Mouse (Mus musculus) adrenal gland, postnatal 10 days (tissue): ENCODE results near the gene Pllp. TPM values are rescaled to one million over a fixed set of nuclear protein-coding genes. Genes with fewer than 3 reads are reported as not detected.

ENCODE experiments used
- DNase-seq: peaks from one replicate; pipeline ENCODE4 v3.0.0; 2021; ENCODE audit warnings: mixed read lengths
- long read RNA-seq, 2 experiments: library from polyadenylated mRNA; stranded (forward); transcript quantifications; one replicate each; pipeline ENCODE4 v2.0.0; 2021
- total RNA-seq, 2 experiments: library from RNA; stranded (reverse); gene quantifications; 2 replicates each; pipeline ENCODE4 v1.2.3; 2021

Gene Pllp
- 1 to 10 TPM; 2.0 to 3.9 TPM for total RNA-seq
- long read RNA-seq, experiment 1, partial matches to known transcripts: 0 of 2 reads
- long read RNA-seq, experiment 1, other reads (novel, unspliced or antisense): 0 of 2 reads
- long read RNA-seq, experiment 2, partial matches to known transcripts: 0 of 2 reads
- long read RNA-seq, experiment 2, other reads (novel, unspliced or antisense): 0 of 2 reads

DNA sequence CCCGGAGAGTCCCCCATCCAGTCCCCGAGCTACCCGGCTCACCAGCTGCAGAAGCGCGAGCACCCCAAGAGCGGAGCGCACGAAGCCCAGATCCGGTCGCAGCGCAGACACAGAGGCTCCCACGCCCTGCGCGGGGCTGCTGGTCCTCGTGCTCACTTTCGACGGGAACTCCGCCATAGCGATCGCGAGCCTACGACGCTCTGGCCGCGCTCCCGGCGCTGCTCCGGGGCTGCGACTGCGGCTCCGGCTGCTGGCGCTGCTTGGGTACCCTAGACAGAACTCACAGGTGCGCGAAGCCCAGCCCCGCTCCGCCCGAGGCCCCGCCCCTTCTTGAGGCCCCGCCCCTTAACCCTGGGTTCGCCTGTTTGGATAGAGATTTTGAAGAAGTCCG lies at the start of gene Pllp:
Gene Pllp, minus strand, starts transcription at position 285 of the 391 bp plus-strand sequence.
- peak; percentile 67 for DNase-seq

DNA sequence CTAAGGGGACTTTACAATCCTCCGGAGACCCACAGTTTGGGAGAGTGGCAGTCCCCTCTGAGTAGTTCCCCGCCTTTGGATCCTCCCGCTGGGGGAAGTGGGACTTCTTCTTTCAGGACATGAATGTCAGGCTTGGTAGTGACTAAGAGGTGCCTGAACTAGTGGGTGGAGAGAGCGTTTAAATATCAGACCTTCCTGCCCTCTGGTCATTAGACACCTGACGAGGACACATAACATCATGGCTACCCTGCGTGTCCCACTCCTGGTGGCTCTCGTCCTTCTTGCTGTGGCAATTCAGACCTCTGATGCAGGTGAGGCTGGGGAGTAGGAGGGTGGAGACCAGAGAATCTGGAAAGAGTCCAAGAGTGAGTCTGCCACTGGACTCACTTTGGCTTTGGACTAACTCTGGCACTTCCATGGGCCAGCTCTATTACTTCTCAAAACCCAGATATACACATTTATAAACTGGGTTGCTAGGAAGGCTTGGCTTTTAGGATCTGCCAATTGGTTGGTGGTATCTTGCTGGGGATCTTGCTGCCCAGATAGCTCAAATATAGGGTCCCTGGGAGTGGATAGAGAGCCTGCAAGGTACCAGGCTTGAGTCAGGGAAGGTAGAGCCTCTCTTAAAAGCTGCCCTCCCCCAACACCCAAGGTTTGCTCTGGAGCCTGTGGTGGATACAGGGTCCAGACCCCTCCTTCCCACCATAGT lies 49.6 kb upstream of the Pllp start, which contains the start of gene Ccl22:
Gene Ccl22, plus strand, starts transcription at position 115 of the 709 bp plus-strand sequence.
- no peak for DNase-seq

DNA sequence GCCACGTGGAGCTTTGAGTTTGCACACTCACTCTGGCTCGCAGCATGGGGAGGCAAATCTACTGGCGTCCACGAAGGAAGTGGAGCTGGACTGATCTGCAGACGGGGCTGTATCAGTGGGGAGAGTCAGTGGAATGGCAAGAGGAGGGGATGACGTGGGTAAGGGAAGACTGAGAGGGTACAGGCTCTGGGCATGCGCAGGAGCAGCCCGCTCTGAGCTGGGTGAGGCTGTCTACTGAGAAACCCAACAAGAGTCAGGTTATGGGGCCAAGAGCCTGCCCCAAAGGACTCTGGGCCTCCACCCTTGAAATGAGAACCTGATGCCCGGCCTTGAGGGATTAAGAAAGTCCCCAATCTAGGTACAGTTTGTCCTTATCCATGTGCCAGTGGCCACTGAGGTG lies 48.9 kb upstream of the Pllp start:
- no peak for DNase-seq

DNA sequence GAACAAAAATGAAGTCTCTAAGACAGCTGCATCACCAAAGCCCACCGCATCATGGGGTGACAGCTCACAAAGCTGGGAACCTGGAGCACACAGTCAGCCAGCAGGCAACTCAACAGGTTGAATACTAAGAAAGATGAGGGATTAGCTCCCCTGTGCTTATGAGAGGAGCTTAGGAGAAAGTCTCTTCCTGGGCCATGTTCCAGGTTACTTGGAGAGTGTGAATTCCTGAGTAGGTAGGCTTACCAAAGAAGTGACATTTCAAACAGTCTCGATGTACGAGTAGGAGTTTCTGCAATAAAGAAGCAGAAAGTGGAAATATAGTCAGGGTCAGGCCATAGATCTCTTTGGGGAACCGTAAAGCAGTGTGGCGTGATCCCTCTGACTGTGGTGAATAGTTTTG lies 48.4 kb upstream of the Pllp start:
- DNase-seq: no peak

GRCm38 (mm10) chr8:94741726-94742125 lies 45.6 kb upstream of the Pllp start:
- no peak for DNase-seq

- DNase-seq: no peak
Observed at GRCm38 (mm10) chr8:94740591-94740990, 44.5 kb upstream of the Pllp start.

- peak; percentile 22 for DNase-seq
Observed at GRCm38 (mm10) chr8:94739829-94740228, 43.8 kb upstream of the Pllp start.

DNA sequence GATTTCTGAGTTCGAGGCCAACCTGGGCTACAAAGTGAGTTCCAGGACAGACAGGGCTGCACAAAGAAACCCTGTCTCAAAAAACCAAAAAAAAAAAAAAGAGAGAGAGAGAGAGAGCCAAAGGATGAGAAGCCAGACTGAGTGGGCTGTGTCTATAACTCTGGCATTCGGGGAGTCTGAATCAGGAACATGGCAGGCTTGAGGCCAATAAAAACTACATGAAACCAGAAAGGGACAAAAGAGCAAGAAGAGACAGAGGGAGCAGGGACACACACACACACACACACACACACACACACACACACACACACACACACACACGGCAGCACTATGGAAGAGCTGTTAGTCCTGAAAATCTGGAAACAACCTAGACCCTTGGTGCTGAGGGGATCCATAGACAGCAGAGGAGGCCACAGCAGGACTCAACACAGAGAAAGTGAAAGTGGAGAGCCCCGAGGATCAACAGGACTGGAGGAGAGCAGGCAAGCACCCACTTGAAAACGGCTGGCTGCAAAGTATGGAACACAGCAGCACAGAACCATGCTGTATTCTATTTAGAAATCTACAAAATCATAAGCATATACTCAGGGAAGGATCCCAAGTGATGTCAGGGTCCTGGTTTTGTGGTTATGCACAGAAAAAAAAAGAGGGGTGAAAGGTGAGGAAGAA lies 39.5 kb upstream of the Pllp start:
- peak; percentile 39 for DNase-seq

GRCm38 (mm10) chr8:94734735-94735350 lies 38.8 kb upstream of the Pllp start:
- DNase-seq: no peak

- no peak for DNase-seq
Observed at GRCm38 (mm10) chr8:94733821-94734465, 37.9 kb upstream of the Pllp start.

- DNase-seq: no peak
Observed at GRCm38 (mm10) chr8:94729301-94729700, 33.2 kb upstream of the Pllp start.

- no peak for DNase-seq
Observed at GRCm38 (mm10) chr8:94725998-94726397, 29.9 kb upstream of the Pllp start.

- no peak for DNase-seq
Observed at GRCm38 (mm10) chr8:94716841-94717240, 20.8 kb upstream of the Pllp start.

DNA sequence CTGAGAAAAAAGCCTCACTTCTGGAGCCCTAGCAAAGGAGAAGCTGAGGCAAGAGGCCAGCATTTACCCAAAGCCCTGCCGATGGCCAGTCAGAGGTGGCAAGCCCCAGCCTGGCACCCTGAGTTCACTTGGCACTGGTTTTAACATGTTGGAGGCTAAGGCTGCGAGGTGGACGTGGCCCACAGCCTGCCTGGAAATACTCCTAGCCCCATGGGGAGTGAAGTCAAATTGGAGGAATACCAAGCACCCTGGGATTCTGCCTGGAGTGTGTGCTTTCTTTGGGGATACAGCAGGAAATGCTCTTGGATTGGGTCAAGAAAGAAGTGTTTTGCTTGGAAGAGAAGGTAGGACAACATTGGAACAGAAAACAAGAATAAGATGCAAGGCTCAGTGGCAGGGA lies 19.8 kb upstream of the Pllp start:
- DNase-seq: peak; percentile 66

DNA sequence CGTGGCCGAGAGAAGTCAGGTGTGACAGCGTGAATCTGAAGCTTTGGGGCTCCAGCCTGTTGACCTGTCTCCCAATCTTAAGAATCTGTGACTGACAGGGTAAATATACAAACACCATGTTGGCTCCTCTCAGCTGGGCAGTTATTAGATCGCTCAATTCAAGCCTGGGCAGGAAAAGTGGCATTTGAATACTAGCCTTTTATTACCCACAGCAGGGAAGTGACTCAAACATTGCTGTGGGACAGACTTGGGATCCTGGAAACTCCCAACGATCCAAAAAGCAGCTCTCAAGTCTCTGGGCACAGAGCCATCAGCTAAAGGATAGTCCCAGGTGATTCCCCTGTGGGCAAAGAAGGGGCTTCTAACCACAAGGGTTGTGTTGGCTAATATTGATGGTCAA lies 18.5 kb upstream of the Pllp start:
- no peak for DNase-seq

DNA sequence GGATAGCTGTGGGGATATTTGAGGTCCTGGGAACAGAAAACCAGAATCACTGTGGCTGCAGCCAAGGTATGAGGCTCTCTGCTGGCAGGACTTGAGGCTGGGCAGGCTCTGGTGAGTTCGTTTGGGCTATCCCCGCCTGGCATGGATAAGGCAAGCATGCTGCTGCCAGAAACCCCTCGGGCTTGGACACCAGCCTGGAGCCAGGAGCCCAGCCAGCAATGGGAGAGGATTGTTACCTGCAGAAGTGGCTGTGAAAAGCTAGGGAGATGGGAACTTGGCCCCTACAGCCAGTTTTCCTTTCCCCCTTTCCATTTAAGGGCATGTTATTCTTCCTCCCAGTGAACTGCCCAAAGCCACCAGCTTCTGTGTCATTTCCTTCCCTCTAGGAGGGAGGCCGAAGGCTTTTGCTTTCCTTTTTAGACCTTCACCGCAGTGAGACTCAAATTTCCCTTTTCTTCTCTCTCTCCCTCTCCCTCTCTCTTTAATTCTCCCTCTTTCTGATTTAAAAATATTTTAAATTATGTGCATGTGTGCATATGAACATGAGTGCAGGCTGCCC lies 15.2 kb upstream of the Pllp start:
- DNase-seq: no peak

GRCm38 (mm10) chr8:94710336-94710735 lies 14.3 kb upstream of the Pllp start:
- no peak for DNase-seq

GRCm38 (mm10) chr8:94706732-94707395 lies 10.8 kb upstream of the Pllp start:
- DNase-seq: peak; percentile 56

GRCm38 (mm10) chr8:94705581-94706245 lies 9.6 kb upstream of the Pllp start:
- DNase-seq: no peak

DNA sequence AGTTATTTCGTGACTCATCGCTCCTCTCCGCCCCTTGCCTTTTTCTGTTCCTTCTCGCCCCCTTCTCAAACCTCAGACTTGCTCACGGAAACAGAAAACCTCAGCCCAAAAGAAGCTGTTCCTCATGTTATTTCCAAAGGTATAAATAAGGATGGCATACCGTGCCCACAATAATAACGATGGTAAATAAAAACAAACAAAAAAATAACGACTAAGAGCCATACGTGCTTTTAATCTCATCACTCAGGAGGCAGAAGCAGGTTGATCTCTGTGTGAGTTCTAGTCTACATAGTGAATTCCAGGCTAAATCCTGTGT lies 8.5 kb upstream of the Pllp start:
- DNase-seq: no peak

DNA sequence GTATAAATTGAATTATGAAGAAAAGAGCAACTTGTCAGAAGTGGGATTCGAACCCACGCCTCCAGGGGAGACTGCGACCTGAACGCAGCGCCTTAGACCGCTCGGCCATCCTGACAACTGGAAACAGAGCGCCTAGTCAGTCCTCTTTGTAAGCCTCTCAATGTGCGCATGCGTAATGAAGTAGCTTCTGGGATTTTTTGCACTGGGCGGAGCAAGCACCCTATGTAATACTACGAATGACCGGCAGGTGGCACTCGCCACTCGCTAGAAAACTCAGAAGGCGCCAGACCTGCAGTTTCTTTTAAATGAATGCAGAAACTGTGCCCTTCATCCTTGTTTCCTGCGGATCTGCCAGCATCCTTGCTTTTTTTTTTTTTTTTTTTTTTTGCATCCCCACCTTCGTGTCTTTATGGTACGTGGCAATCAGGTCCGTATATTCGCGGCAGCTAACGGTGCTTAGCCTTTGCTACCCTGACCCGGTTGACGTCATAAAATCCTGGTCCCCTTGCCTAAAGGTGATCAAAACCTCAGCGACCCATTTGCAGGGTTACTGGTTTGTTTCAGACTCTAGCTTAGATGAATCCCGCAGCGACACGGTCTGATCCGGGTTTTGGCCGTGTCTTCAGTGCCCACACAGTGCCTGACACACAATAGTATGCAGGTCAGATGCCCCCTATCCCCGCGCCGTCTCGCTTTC lies 8.0 kb upstream of the Pllp start:
- DNase-seq: peak; percentile 97
